Mouse (Mus musculus) mature B cell (primary cell): ENCODE results near the gene Olfr430.
"Not testable (repeated sequence)": the region's sequence is repeated elsewhere in the genome, so short reads cannot be mapped to it uniquely, and the experiment has no call there.

Source experiments
- in situ Hi-C: fragments of 300-500 bp; cut with MboI; formaldehyde crosslinking; loops from 2 replicates; pipeline ENCODE4 v1.14.3; 2019

Gene Olfr430

DNA sequence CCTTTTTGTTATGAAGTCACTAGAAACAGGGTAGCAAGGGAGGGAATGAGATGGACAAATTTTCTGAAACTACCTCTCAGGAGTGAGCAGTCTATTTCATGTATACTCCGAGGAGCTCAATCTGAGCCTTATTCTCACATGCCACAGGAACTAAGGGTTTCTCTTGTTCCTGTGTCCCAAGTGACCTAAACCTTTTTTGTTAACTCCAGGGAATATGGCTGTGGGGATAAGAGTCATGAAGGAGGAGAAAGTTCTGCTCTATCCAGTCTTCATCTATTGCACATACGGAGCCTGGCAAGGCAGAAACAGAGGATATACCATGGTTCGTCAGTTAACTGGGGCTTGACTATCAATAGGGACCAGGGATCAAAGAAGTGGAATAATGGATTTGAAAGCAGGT, at the start of gene Olfr430:
Gene Olfr430, plus strand, starts transcription at position 301 of the 400 bp plus-strand sequence.
- in situ Hi-C loops: no loop called here

DNA sequence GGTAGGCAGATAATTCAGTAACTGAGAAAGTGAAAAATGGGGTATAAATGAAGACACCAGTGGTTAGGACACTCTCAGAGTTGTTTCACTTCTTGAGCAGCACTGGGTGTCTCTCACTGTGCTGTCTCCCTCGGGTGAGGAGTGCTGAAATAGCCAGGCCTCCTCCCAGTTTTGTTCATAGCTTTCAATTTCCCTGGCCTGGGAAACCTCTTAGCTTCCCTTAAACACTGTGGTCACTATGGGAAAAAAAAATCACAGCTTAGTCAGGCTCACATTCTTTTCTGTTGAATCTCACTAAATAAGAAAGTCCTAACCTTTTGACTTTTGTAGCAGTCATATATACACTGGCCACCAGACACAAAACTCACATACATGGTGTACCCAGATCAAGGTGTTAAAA, 34.7 kb upstream of the Olfr430 start, which contains the start of gene Ifi205:
Gene Ifi205, minus strand, starts transcription at position 113 of the 400 bp plus-strand sequence.
- in situ Hi-C loops: no loop called here

DNA sequence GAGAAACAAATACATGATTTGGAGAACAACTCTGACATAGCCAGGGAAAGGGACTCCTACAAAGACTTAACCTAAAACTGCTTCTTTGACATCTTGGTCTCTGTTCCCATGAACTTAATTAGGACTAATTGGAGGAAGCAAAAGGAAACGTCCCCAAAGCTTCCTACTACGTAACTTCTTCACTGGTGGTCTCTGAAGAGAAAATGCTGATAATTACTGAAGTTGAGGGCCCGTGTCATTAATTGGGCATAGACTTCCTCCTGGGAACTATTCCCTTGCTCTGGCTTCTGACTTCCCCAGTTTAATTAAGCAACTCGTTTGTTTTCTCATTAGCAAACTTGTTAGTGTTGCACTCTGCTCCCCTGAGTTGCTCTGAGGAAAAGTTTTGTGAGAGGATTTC, 30.6 kb upstream of the Olfr430 start:
- in situ Hi-C loops: no loop called here

DNA sequence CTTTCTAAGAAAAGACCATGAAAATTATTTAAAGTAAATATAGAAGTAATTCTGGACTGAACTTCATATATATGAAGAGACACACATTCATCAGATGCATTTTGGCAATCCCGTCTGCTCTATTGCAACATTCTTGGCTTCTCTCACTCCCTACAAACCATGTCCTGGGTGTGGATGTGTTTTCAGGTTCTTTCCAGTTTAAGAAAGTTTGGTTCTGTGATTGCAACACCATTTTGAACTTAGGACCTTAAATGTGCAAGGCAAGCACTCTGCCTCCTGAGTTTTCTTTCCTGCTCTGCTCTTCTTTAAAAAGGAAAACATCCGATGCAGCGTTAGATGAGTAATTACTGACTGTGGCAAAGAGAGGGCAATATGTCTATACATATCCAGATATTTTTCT, 27.9 kb upstream of the Olfr430 start:
- in situ Hi-C loops: no loop called here

DNA sequence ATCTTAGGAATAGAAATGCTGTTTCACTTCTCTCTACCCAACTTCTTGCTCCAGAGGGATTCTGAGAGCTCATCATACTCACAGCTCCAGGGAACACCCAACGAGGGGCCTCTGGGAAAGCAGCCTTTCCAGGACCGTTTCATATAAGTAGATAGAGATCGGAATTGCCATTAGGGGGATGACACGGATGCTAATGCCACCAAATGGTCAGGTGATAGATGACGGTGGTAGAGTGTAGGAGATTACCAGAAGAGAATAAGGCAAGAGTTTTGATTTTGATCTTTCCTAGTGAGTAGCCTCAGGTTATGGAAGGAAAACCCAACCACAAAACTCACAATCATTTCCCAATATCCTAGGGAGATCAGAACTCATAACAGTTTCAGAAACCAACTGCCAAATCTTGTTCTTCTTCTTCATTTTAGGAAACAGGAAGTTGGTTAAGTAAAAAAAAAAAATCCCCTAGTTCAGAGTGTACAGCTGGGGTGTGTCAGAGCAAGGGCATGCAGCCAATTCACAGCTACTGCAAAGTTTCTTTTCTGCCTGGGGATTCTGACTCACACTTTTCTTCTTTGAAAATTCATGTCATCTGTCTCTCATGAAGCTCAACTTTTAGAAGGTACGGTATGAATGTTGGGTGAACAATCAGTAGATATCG, 25.8 kb upstream of the Olfr430 start, which contains the start of gene Olfr433:
Gene Olfr433, plus strand, starts transcription at position 183 of the 655 bp plus-strand sequence.
- in situ Hi-C loops: no loop called here

DNA sequence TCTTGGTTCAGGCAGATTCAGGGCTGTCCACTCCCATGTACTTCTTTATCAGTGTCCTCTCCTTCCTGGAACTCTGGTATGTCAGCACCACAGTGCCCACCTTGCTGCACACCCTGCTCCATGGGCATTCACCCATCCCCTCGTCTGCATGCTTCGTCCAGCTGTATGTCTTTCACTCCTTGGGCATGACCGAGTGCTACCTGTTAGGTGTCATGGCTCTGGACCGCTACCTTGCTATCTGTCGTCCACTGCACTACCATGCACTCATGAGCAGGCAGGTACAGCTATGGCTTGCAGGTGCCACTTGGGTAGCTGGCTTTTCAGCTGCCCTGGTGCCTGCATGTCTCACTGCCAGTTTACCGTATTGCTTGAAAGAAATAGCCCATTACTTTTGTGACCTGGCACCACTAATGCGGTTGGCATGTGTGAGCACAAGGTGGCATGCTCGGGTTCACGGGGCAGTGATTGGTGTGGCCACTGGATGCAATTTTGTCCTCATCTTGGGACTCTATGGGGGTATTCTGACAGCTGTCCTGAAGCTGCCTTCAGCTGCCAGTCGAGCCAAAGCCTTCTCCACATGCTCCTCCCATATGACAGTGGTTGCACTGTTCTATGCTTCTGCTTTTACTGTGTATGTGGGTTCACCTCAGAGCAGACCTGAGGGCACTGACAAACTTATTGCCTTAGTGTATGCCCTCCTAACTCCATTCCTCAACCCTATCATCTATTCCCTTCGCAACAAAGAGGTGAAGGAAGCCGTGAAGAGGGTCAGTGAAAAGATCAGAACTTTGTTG, 24.1 kb upstream of the Olfr430 start:
- in situ Hi-C loops: not testable (repeated sequence)

DNA sequence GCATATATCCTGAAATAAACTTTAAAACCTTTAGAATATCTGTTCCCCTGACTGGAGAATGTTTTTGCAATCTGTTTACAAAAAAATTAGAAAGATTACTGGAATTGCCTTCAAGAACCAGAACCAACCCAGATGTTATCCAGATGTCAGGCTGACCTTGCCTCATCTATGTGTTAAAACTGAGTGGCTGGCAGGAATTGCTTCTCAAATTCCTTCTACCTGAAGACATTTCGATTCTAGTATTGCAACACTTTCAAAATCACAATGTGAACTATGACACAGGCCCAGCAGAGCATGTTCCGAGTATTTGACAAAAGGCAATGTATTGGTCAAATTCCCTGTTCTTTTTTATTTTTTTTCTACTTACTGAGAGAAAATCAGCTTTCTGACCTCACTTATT, 22.0 kb upstream of the Olfr430 start:
- in situ Hi-C loops: no loop called here

DNA sequence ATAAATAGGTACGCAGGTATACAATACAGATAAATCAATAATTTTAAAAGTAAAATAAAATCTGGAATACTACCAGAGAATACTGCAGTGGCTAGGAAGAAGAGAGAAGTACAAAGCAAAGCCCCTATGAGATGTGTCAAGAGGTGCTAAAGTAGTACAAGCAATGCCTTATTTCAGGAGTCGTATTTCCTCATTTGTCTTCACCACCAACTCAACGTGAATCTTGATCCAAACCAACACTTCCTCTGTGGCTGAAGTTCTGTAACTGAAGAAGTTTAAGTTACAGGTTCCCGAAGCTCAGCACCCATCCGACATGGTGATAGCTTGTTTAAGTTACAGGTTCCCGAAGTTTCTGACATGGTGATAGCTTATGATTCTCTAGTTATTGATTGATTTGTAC, 18.2 kb upstream of the Olfr430 start:
- in situ Hi-C loops: not testable (repeated sequence)

DNA sequence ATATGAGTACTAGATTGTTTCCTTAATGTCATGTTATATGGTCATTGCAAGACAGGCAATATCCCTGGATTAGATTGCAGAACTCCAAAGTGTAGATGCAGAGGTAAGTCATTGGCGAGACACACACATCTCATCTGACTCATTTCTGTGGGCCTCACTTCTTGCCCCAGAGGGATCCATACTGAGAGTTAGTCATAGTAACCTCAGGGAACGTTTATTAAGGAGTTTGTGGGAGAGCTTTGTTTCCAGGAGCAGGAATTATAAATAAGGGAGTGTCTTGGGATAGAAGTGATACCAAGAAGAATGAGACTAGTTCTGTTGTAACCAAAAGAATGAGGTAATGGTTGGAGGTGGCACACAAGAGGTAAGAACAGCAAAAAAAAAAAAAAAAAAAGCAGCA, 17.5 kb upstream of the Olfr430 start, which contains the start of gene Olfr432:
Gene Olfr432, plus strand, starts transcription at position 313 of the 400 bp plus-strand sequence.
- in situ Hi-C loops: no loop called here

DNA sequence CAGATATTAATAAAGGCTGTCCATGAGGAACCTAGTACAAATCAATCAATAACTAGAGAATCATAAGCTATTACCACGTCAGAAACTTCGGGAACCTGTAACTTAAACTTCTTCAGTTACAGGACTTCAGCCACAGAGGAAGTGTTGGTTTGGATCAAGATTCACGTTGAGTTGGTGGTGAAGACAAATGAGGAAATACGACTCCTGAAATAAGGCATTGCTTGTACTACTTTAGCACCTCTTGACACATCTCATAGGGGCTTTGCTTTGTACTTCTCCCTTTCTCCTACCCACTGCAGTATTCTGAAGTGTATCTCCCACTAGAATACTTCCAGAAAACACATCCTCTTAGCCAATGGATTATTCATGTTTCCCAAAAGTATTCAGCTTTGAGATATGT, 17.0 kb upstream of the Olfr430 start:
- in situ Hi-C loops: not testable (repeated sequence)

DNA sequence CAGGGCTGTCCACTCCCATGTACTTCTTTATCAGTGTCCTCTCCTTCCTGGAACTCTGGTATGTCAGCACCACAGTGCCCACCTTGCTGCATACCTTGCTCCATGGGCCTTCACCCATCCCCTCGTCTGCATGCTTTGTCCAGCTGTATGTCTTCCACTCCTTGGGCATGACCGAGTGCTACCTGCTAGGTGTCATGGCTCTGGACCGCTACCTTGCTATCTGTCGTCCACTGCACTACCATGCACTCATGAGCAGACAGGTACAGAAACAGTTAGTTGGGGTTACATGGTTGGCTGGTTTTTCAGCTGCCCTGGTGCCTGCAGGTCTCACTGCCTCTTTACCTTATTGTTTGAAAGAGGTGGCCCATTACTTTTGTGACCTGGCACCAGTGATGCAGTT, 15.9 kb upstream of the Olfr430 start:
- in situ Hi-C loops: no loop called here

DNA sequence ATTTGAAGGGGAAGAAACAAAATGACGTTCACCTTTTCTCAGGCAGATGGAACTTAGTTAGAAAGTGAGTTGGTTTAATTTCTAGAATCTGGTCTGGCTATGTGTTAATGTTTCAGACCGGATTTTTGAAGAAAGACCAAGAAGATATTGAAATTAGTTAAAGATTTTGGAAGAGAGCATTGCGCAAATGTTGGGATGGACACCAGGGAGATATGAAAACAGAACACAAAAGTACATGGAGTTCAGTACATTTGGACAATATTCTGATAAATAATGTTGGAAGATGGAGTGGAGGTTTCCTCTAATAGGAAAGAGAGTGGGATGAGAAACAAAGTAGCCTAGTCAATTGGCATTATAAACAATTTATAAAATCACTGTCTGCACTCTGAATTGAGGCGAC, 14.9 kb upstream of the Olfr430 start:
- in situ Hi-C loops: no loop called here

DNA sequence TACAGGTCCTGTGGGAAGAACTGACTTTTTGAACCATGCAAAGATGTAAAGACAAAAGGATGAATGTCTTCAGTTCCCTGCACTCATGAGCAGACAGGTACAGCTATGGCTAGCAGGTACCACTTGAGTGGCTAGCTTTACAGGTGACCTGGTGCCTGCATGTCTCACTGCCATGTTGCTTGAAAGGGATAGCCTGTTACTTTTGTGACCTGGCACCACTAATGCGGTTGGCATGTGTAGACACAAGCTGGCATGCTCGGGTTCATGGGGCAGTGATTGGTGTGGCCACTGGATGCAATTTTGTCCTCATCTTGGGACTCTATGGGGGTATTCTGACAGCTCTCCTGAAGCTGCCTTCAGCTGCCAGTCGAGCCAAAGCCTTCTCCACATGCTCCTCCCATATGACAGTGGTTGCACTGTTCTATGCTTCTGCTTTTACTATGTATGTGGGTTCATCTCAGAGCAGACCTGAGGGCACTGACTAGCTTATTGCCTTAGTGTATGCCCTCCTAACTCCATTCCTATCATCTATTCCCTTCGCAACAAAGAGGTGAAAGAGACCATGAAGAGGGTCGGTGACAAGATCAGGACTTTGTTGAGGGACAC, 14.4 kb upstream of the Olfr430 start:
- in situ Hi-C loops: no loop called here

DNA sequence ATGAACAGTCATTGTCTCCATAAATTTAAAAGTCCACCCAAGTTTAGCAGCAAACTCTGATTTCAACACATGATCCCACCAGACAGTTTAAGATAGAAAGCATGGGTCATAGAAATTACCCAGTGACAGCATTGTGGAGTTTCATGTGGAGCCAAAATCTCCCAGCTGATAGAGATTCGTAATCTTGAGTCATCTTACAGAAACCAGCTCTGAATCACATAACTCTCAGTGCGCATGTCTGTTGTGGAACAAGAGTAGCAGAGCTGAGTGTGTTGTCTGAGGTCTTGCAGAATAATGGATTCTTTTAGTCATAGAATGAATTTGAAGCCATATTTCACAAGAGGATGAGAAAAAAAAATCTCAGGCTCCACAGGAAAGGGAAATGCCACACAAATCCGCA, 13.4 kb upstream of the Olfr430 start:
- in situ Hi-C loops: no loop called here

DNA sequence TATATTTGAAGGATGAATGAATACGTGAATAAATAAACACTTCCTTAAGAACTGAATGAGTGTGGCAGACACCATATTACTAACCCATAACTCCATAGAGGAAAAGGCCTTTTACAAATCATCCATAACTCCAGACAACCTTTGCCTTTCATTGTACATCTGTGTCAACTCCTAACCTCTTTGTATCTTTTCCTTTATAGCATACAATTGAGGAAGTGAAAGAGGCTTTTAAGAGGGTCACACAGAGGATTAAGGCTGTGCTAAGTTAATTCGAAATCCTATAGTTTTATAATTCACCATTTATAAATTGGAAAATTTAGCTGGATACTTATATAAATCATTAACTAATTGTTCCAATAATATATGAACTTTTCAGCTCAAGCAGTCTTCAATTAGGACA, 11.2 kb upstream of the Olfr430 start:
- in situ Hi-C loops: no loop called here

DNA sequence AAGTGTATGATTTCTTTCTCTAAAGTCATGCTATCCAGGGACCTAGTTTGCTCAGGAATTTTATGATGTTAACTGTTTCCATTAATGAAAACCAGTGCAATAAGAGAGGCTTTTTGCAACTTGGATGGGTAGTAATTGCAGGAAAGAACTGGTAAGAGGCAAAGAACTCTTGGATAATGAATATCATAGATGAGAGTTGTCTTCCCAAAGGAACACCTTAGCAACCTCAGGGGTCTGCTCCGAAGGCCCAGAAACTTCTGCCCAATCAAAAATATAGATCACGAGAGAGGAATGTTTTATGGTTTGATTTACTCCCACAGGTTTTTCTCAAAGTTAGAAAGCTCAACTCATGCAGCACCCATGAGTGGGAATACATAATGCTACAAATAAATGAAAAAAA, 17.6 kb downstream of the Olfr430 start, which contains the start of gene Olfr429:
Gene Olfr429, plus strand, starts transcription at position 301 of the 400 bp plus-strand sequence.
- in situ Hi-C loops: loop anchor here (25.0 kb wide), 1 partner anchor 622 kb away; no protein-coding TSS in a partner anchor

DNA sequence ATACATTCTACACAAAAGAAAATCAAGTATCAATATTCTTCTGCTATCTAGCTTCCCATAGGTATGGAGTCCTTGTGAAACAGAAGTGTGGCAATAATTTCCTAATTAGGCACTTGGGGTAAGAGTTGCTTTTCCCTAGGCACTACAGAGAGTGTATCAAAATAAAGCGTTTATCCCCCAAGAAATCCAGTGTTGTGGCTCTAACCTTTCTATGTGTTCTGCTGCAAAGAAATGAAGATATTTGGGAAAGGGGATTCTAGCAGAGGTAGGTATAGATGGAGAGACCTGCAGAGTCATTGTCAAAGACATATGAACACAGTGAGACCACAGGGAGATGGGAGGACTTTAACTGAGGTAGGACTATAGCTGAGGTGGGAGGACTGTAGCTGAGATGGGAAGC, 30.2 kb downstream of the Olfr430 start, which contains the start of gene Olfr427:
Gene Olfr427, plus strand, starts transcription at position 301 of the 400 bp plus-strand sequence.
- in situ Hi-C loops: loop anchor here (25.0 kb wide), 1 partner anchor 634 kb away; no protein-coding TSS in a partner anchor

DNA sequence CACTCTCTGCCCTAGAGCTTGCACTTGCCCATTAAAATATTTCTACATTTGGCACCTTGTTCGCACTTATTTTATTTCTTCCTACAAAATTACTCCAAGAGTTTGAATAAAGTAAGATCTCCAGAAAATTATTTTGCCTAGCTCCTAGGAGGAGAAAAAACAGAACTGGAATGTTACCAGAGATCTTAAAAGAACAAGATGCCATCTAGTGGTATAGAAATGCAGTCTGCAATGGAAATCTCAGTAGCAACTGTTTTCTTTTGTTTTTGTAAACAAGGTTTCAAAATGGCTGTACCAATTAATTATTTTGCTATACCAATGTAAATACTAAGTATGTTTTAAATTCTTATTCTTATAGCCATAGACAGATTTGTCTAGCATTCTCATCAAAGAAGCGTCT, 37.3 kb downstream of the Olfr430 start:
- in situ Hi-C loops: no loop called here

DNA sequence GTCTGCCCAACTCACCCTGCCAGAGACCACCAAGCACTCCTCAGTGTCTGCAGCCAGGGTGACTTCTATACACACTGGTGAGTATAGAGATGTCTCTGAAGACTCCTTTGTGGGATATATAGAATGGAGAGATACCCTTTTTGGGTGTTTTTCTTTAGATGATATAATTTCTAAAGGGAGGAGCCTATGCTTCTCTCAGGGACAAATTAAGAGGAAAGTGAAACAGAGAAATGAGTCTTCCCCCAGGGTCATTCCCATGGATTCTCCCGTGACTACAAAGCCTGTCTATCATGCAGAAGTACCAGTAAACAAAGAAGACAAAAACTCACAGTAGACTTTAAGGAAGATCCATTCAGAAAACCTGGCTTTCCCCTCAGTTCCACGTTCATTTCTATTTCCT, 54.7 kb downstream of the Olfr430 start, which contains the start of gene Olfr231:
Gene Olfr231, minus strand, starts transcription at position 101 of the 400 bp plus-strand sequence.
- in situ Hi-C loops: no loop called here
